Mouse (Mus musculus) testis, adult 2 months (tissue): ENCODE data around the gene Plrg1. TPM values are rescaled to one million over a fixed set of nuclear protein-coding genes. Genes with fewer than 3 reads are reported as not detected.

Source experiments
- H3K27ac ChIP-seq: fragments of 200-500 bp; 2 replicates; pipeline ENCODE4 v1.5.1; 2012; ENCODE audit warnings: low read depth, low read length; ENCODE audit not compliant: control insufficient read depth, insufficient read depth
- H3K27me3 ChIP-seq: fragments of 200-500 bp; 2 replicates; pipeline ENCODE4 v1.6.1; 2012; ENCODE audit warnings: mild to moderate bottlenecking, low read length, moderate library complexity; ENCODE audit not compliant: control insufficient read depth, insufficient read depth
- H3K36me3 ChIP-seq: fragments of 200-500 bp; 2 replicates; pipeline ENCODE4 v1.6.1; 2012; ENCODE audit warnings: mild to moderate bottlenecking, low read length; ENCODE audit not compliant: control insufficient read depth, insufficient read depth
- H3K4me1 ChIP-seq: fragments of 200-500 bp; 2 replicates; pipeline ENCODE4 v1.6.1; 2012; ENCODE audit warnings: low read length; ENCODE audit not compliant: control insufficient read depth, insufficient read depth
- H3K4me3 ChIP-seq: fragments of 200-500 bp; 2 replicates; pipeline ENCODE4 v1.5.1; 2012; ENCODE audit warnings: low read depth, mild to moderate bottlenecking, low read length, moderate library complexity, mixed read lengths; ENCODE audit not compliant: control insufficient read depth
- CTCF ChIP-seq: fragments of 200-500 bp; IDR thresholded peaks from 2 replicates; pipeline ENCODE4 v1.5.1; 2012; ENCODE audit warnings: low read depth, mild to moderate bottlenecking, inconsistent platforms, low read length, moderate library complexity; ENCODE audit not compliant: control insufficient read depth, insufficient read depth, insufficient replicate concordance
- POLR2A ChIP-seq: fragments of 200-500 bp; IDR thresholded peaks from 2 replicates; pipeline ENCODE4 v1.6.1; 2012; ENCODE audit warnings: low read depth, mild to moderate bottlenecking, inconsistent platforms, low read length, moderate library complexity; ENCODE audit not compliant: control insufficient read depth
- polyA plus RNA-seq: library from polyadenylated mRNA; depleted of rRNA; stranded (reverse); fragments of >200 nt; gene quantifications from 2 replicates; pipeline ENCODE4 v1.2.3, GENCODE M21; 2012

The Plrg1 gene
- polyA plus RNA-seq, 1 experiment: 31.4 TPM

- no peaks in the 10 kb centered on the region for H3K36me3 ChIP-seq
- no peak overlapping the region for H3K27ac ChIP-seq
- no peak overlapping the region for H3K4me3 ChIP-seq
- TF ChIP-seq CTCF (no peak), POLR2A (no peak)
- no peaks in the 10 kb centered on the region for H3K4me1 ChIP-seq
- no peaks in the 10 kb centered on the region for H3K27me3 ChIP-seq
Observed at GRCm38 (mm10) chr3:83016236-83016635, 39.1 kb upstream of the Plrg1 start.

- Histone ChIP-seq H3K36me3 (no peaks in the 10 kb centered on the region), H3K27ac (no peak overlapping the region), H3K4me1 (no peaks in the 10 kb centered on the region), H3K27me3 (no peaks in the 10 kb centered on the region), H3K4me3 (no peak overlapping the region)
- TF ChIP-seq POLR2A (no peak), CTCF (no peak)
Observed at GRCm38 (mm10) chr3:83020387-83020786, 34.9 kb upstream of the Plrg1 start.

GRCm38 (mm10) chr3:83021176-83021575 lies 34.1 kb upstream of the Plrg1 start:
- H3K36me3 ChIP-seq: no peaks in the 10 kb centered on the region
- no peaks in the 10 kb centered on the region for H3K27me3 ChIP-seq
- H3K27ac ChIP-seq: no peak overlapping the region
- no peaks in the 10 kb centered on the region for H3K4me1 ChIP-seq
- no peak overlapping the region for H3K4me3 ChIP-seq
- no peak for TF ChIP-seq POLR2A
- TF ChIP-seq CTCF: no peak

- H3K4me1 ChIP-seq: no peaks in the 10 kb centered on the region
- TF ChIP-seq POLR2A: no peak
- no peak for TF ChIP-seq CTCF
- no peak overlapping the region for H3K4me3 ChIP-seq
- H3K27ac ChIP-seq: no peak overlapping the region
- no peaks in the 10 kb centered on the region for H3K36me3 ChIP-seq
- no peaks in the 10 kb centered on the region for H3K27me3 ChIP-seq
Observed at GRCm38 (mm10) chr3:83025036-83025435, 30.3 kb upstream of the Plrg1 start.

GRCm38 (mm10) chr3:83025475-83026301 lies 29.6 kb upstream of the Plrg1 start, which contains the start of gene Fga:
Fga (plus strand) TSS chr3:83026076.
- no peaks in the 10 kb centered on the region for H3K27me3 ChIP-seq
- H3K4me1 ChIP-seq: no peaks in the 10 kb centered on the region
- no peak within 1 kb of the TSS for H3K4me3 ChIP-seq
- H3K36me3 ChIP-seq: no peaks in the 10 kb centered on the region
- no peak within 1 kb of the TSS for H3K27ac ChIP-seq
- no peak for TF ChIP-seq POLR2A
- TF ChIP-seq CTCF: no peak

- H3K27me3 ChIP-seq: no peaks in the 10 kb centered on the region
- no peak for TF ChIP-seq POLR2A
- no peak for TF ChIP-seq CTCF
- no peak overlapping the region for H3K27ac ChIP-seq
- H3K4me1 ChIP-seq: peaks cover 11% of the 10 kb centered on the region
- no peak overlapping the region for H3K4me3 ChIP-seq
- H3K36me3 ChIP-seq: no peaks in the 10 kb centered on the region
Observed at GRCm38 (mm10) chr3:83027546-83028251, 27.6 kb upstream of the Plrg1 start.

- Histone ChIP-seq H3K4me3 (no peak overlapping the region), H3K27ac (no peak overlapping the region), H3K4me1 (peaks cover 20% of the 10 kb centered on the region), H3K36me3 (no peaks in the 10 kb centered on the region), H3K27me3 (no peaks in the 10 kb centered on the region)
- TF ChIP-seq POLR2A (no peak), CTCF (no peak)
Observed at GRCm38 (mm10) chr3:83030331-83030730, 25.0 kb upstream of the Plrg1 start.
